Mouse (Mus musculus) C2C12 (cell line): Measurements from ENCODE around the gene 6030468B19Rik.

Source experiments
- CTCF ChIP-seq: IDR thresholded peaks from one replicate; pipeline ENCODE4 v1.5.1; 2011; ENCODE audit not compliant: control insufficient read depth, insufficient read depth, insufficient read length
- MAX ChIP-seq: IDR thresholded peaks from one replicate; pipeline ENCODE4 v1.6.1; 2011; ENCODE audit warnings: mild to moderate bottlenecking, control low read depth
- MYOD1 ChIP-seq: IDR thresholded peaks from one replicate; pipeline ENCODE4 v1.6.1; 2011; ENCODE audit warnings: low read depth; ENCODE audit not compliant: control insufficient read depth, insufficient read length
- USF1 ChIP-seq: IDR thresholded peaks from one replicate; pipeline ENCODE4 v1.6.1; 2011; ENCODE audit warnings: low read depth, mild to moderate bottlenecking, control low read depth, moderate library complexity

DNA sequence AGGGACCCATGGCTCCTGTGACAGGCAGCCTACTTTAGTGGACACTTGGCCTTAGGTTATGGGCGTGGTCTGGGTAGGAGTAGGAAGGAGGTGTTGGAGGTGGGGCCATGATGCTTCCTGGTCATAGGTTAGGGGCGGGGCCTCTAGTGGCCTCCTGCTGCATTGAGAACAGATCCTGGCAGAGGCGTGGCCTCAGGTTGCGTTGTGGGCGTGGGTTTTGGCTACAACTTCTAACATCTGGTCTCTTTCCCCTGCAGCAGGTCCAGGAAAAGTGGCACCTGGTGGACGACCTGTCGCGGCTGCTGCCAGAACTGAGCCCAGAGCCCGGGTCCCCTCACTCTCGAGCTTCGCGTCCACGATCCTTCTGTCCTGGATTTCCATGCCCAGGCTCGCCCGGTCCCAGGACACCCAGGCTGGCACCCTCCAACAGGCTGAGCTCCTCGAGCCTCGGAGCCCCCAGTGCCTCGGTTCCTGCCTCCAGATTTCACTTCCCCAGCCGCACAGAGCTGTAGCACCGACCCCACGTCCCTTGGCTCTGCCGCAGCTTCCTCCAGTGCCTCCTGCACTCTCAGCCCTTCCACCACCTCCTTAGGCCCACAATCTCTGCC lies 5.1 kb upstream of the 6030468B19Rik start:
- TF ChIP-seq MAX (no peak), USF1 (no peak), CTCF (no peak), MYOD1 (no peak)
